Mouse (Mus musculus) lung, embryonic 14.5 days (tissue): ENCODE results near the gene Ncbp1. TPM values are rescaled to one million over a fixed set of nuclear protein-coding genes. Genes with fewer than 3 reads are reported as not detected.
A peak's percentile ranks its signal among the peaks of the same experiment; 100 is the strongest.

Experiments
- ATAC-seq: fragments of 200-750 bp; cut with Nextera tagmentation; 2 replicates; pipeline ENCODE4 v1.8.0; 2017; ENCODE audit warnings: mild to moderate bottlenecking, moderate TSS enrichment, moderate library complexity; ENCODE audit not compliant: insufficient read depth
- DNase-seq: peaks from one replicate; pipeline ENCODE4 v3.0.0-alpha.2; 2015
- H3K27ac ChIP-seq: fragments of 300-500 bp; sonication (generic); 2 replicates; pipeline ENCODE4 v1.5.1; 2014; ENCODE audit warnings: low read depth, mild to moderate bottlenecking, moderate library complexity
- H3K27me3 ChIP-seq: fragments of 300-500 bp; sonication (generic); 2 replicates; pipeline ENCODE4 v1.6.1; 2014; ENCODE audit warnings: low read length, control low read depth; ENCODE audit not compliant: insufficient read depth
- H3K36me3 ChIP-seq: fragments of 300-500 bp; sonication (generic); 2 replicates; pipeline ENCODE4 v1.6.1; 2014; ENCODE audit warnings: control low read depth; ENCODE audit not compliant: insufficient read depth
- H3K4me1 ChIP-seq: fragments of 300-500 bp; sonication (generic); 2 replicates; pipeline ENCODE4 v1.6.1; 2014; ENCODE audit warnings: antibody characterized with exemption, control low read depth; ENCODE audit not compliant: insufficient read depth
- H3K4me2 ChIP-seq: fragments of 300-500 bp; sonication (generic); 2 replicates; pipeline ENCODE4 v1.6.1; 2014; ENCODE audit warnings: mild to moderate bottlenecking
- H3K4me3 ChIP-seq: fragments of 300-500 bp; sonication (generic); 2 replicates; pipeline ENCODE4 v1.5.1; 2014; ENCODE audit warnings: low read depth, low read length
- H3K9ac ChIP-seq: fragments of 300-500 bp; sonication (generic); 2 replicates; pipeline ENCODE4 v1.6.1; 2014
- H3K9me3 ChIP-seq: fragments of 300-500 bp; sonication (generic); 2 replicates; pipeline ENCODE4 v1.6.1; 2016; ENCODE audit warnings: low read depth, low read length, control low read depth
- CTCF ChIP-seq: IDR thresholded peaks from 2 replicates; pipeline ENCODE4 v1.5.1; 2016; ENCODE audit warnings: antibody characterized with exemption, low read depth
- WGBS: fragments of 180-500 bp; shearing (Covaris S2); extraction: QIAGEN DNeasy Blood & Tissue Kit; methylation state at CpG from one replicate; pipeline ENCODE4 v1.1.7; 2014; 5-methylcytosine and 5-hydroxymethylcytosine counted together
- polyA plus RNA-seq: library from polyadenylated mRNA; unstranded; fragments of >200 nt; fragmentation: Nextera tagmentation; extraction: Ambion mirVana; gene quantifications from 2 replicates; pipeline ENCODE4 v1.2.1, GENCODE M21; 2014

Ncbp1 gene
- polyA plus RNA-seq, 1 experiment from 2014 or later: 89.3 TPM

- ATAC-seq (no peak), DNase-seq (no peak)
- Histone ChIP-seq H3K36me3 (no peaks in the 10 kb centered on the region), H3K27me3 (no peaks in the 10 kb centered on the region), H3K27ac (no peak overlapping the region), H3K9ac (no peak overlapping the region), H3K9me3 (no peaks in the 10 kb centered on the region), H3K4me2 (no peak overlapping the region), H3K4me1 (peaks cover 9% of the 10 kb centered on the region; the same call in 1 of the 2 replicates), H3K4me3 (no peak overlapping the region)
- WGBS: 73% methylated on average over 2 of the region's 2 CpGs
- TF ChIP-seq CTCF: no peak
These were observed 40.8 kb upstream of the Ncbp1 start for GRCm38 (mm10) chr4:46097591-46097990.

GRCm38 (mm10) chr4:46099132-46099531, 39.3 kb upstream of the Ncbp1 start:
- TF ChIP-seq CTCF: no peak
- 71% methylated on average over 9 of the region's 9 CpGs for WGBS
- Histone ChIP-seq H3K9ac (no peak overlapping the region), H3K27ac (no peak overlapping the region), H3K4me2 (no peak overlapping the region), H3K4me3 (no peak overlapping the region), H3K4me1 (peaks cover 9% of the 10 kb centered on the region; the same call in 1 of the 2 replicates), H3K27me3 (no peaks in the 10 kb centered on the region), H3K36me3 (no peaks in the 10 kb centered on the region), H3K9me3 (no peaks in the 10 kb centered on the region)
- DNase-seq (no peak), ATAC-seq (no peak)

- H3K27me3 ChIP-seq: no peaks in the 10 kb centered on the region
- H3K4me1 ChIP-seq: peaks cover 9% of the 10 kb centered on the region; the same call in 1 of the 2 replicates
- H3K9ac ChIP-seq: no peak overlapping the region
- no peaks in the 10 kb centered on the region for H3K9me3 ChIP-seq
- DNase-seq (no peak), ATAC-seq (peak; percentile 17; the same call in 1 of the 2 replicates)
- H3K36me3 ChIP-seq: no peaks in the 10 kb centered on the region
- no peak overlapping the region for H3K4me2 ChIP-seq
- no peak overlapping the region for H3K4me3 ChIP-seq
- no peak for TF ChIP-seq CTCF
- no peak overlapping the region for H3K27ac ChIP-seq
- 26% methylated on average over 7 of the region's 7 CpGs for WGBS
These were observed 37.9 kb upstream of the Ncbp1 start for GRCm38 (mm10) chr4:46100539-46100938.

- Histone ChIP-seq H3K4me1 (peaks cover 9% of the 10 kb centered on the region; the same call in 1 of the 2 replicates), H3K36me3 (no peaks in the 10 kb centered on the region), H3K27ac (no peak overlapping the region), H3K4me3 (no peak overlapping the region), H3K9me3 (no peaks in the 10 kb centered on the region), H3K4me2 (peak overlapping the region; percentile 15; the same call in 1 of the 2 replicates), H3K9ac (no peak overlapping the region), H3K27me3 (no peaks in the 10 kb centered on the region)
- TF ChIP-seq CTCF: no peak
- ATAC-seq (no peak; the same call in 1 of the 2 replicates), DNase-seq (peak; percentile 14)
- 17% methylated on average over 14 of the region's 14 CpGs for WGBS
These were observed 37.2 kb upstream of the Ncbp1 start for GRCm38 (mm10) chr4:46101211-46101711.

- Histone ChIP-seq H3K9ac (no peak overlapping the region), H3K27me3 (no peaks in the 10 kb centered on the region), H3K27ac (no peak overlapping the region), H3K36me3 (no peaks in the 10 kb centered on the region), H3K4me3 (no peak overlapping the region), H3K4me1 (peaks cover 9% of the 10 kb centered on the region; the same call in 1 of the 2 replicates), H3K4me2 (no peak overlapping the region), H3K9me3 (no peaks in the 10 kb centered on the region)
- DNase-seq (no peak), ATAC-seq (no peak)
- 87% methylated on average over 10 of the region's 10 CpGs for WGBS
- TF ChIP-seq CTCF: no peak
These were observed 36.2 kb upstream of the Ncbp1 start for GRCm38 (mm10) chr4:46102078-46102769.

- ATAC-seq (no peak), DNase-seq (no peak)
- no peaks in the 10 kb centered on the region for H3K27me3 ChIP-seq
- no peak overlapping the region for H3K9ac ChIP-seq
- WGBS: 85% methylated on average over 8 of the region's 8 CpGs
- H3K9me3 ChIP-seq: no peaks in the 10 kb centered on the region
- H3K4me1 ChIP-seq: no peaks in the 10 kb centered on the region
- H3K27ac ChIP-seq: no peak overlapping the region
- no peak overlapping the region for H3K4me3 ChIP-seq
- H3K36me3 ChIP-seq: peaks cover 19% of the 10 kb centered on the region
- no peak for TF ChIP-seq CTCF
- H3K4me2 ChIP-seq: no peak overlapping the region
These were observed 28.3 kb upstream of the Ncbp1 start for GRCm38 (mm10) chr4:46110084-46110483.

GRCm38 (mm10) chr4:46111361-46111760, 27.1 kb upstream of the Ncbp1 start:
- TF ChIP-seq CTCF: no peak
- ATAC-seq (no peak), DNase-seq (peak; percentile 29)
- Histone ChIP-seq H3K27me3 (no peaks in the 10 kb centered on the region), H3K27ac (no peak overlapping the region), H3K9ac (no peak overlapping the region), H3K36me3 (peaks cover 31% of the 10 kb centered on the region), H3K4me1 (no peaks in the 10 kb centered on the region), H3K9me3 (no peaks in the 10 kb centered on the region), H3K4me3 (no peak overlapping the region), H3K4me2 (no peak overlapping the region)
- WGBS: 45% methylated on average over 3 of the region's 3 CpGs
